Comparison of ENCODE assay signal across 12 mouse cellular contexts in the genomic region with DNA sequence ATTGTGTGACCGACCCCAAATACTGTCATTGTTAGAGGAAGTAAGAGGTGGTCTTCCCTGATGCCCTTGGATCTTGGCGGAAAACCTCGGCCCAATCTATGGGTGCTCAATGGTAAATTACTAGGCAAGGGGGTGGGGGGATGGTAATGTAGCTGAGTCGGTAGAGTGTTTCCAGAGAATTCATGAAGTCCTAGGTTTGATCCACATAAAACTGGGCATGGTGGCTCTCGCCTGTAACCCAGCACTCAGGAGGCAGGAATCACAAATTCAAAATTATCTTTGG. TPM values are rescaled to one million over a fixed set of nuclear protein-coding genes. Genes with fewer than 3 reads are reported as not detected.
A peak's percentile ranks its signal among the peaks of the same experiment; 100 is the strongest.
DNase-seq lines count a peak whose midpoint lies in the region; ATAC-seq and TF ChIP-seq lines count a peak whose summit lies in the region.
"Had no signal": no experiment of that assay in that cellular context is flagged by ENCODE, and none has a peak within 500 bp of the region (broad histone marks: within the 10 kb centered on the region; RNA-seq: fewer than 3 reads in every experiment).

No protein-coding gene starts in this region.

- no peak for DNase-seq in heart, postnatal 4 days
- DNase-seq in hindbrain, embryonic 14.5 days (ENCODE audit: low spot score), result no peak
- no peak for DNase-seq in ovary, postnatal 36 days (ENCODE audit: low spot score)
- DNase-seq in urinary bladder, adult 2 months (ENCODE audit: low spot score), result no peak
- no peak for DNase-seq in adrenal gland, adult (ENCODE audit: inconsistent age in 2 of 2, low spot score in 1 of 2)
- DNase-seq: B cell, adult 2 months had no signal

- WGBS in heart, embryonic 12.5 days, result 49% methylated on average over 5 of the region's 5 CpGs
- WGBS in hindbrain, embryonic 14.5 days, result 34% methylated on average over 5 of the region's 5 CpGs
- 44% methylated on average over 5 of the region's 5 CpGs for WGBS in midbrain, embryonic 12.5 days

- peaks cover 20% of the 10 kb centered on the region for H3K4me1 ChIP-seq in heart, embryonic 12.5 days (replicated peaks)
- no peaks in the 10 kb centered on the region for H3K4me1 ChIP-seq in cortical plate, adult 2 months (ENCODE audit: control insufficient read depth, insufficient read depth, low read length)
- H3K4me1 ChIP-seq in hindbrain, embryonic 14.5 days (replicated peaks; ENCODE audit: control insufficient read depth, insufficient read depth, low read length), result peaks cover 23% of the 10 kb centered on the region
- peaks cover 31% of the 10 kb centered on the region for H3K4me1 ChIP-seq in midbrain, embryonic 12.5 days

- no peaks in the 10 kb centered on the region for H3K9me3 ChIP-seq in heart, embryonic 12.5 days (replicated peaks)
- no peaks in the 10 kb centered on the region for H3K9me3 ChIP-seq in hindbrain, embryonic 14.5 days (ENCODE audit: control insufficient read depth, low read length)
- H3K9me3 ChIP-seq in midbrain, embryonic 12.5 days, result no peaks in the 10 kb centered on the region
- H3K9me3 ChIP-seq: heart, embryonic 10.5 days had no signal

- H3K36me3 ChIP-seq in heart, embryonic 12.5 days, result no peaks in the 10 kb centered on the region
- no peaks in the 10 kb centered on the region for H3K36me3 ChIP-seq in hindbrain, embryonic 14.5 days (replicated peaks; ENCODE audit: control insufficient read depth, insufficient read depth)
- no peaks in the 10 kb centered on the region for H3K36me3 ChIP-seq in midbrain, embryonic 12.5 days
- H3K36me3 ChIP-seq: heart, embryonic 10.5 days had no signal

- no peak overlapping the region for H3K9ac ChIP-seq in heart, embryonic 12.5 days
- H3K9ac ChIP-seq in hindbrain, embryonic 14.5 days, result peak overlapping the region; percentile 92
- H3K9ac ChIP-seq in midbrain, embryonic 12.5 days (replicated peaks), result peak overlapping the region; percentile 95; the same call in 1 of the 2 replicates
- H3K9ac ChIP-seq: liver, embryonic 14.5 days had no signal

- H3K4me2 ChIP-seq in heart, embryonic 12.5 days, result peak overlapping the region; percentile 92; the same call in 1 of the 2 replicates
- peak overlapping the region; percentile 66 for H3K4me2 ChIP-seq in hindbrain, embryonic 14.5 days (replicated peaks)
- H3K4me2 ChIP-seq in midbrain, embryonic 12.5 days (replicated peaks), result peak overlapping the region; percentile 74

- TF ChIP-seq CTCF in cortical plate, adult 2 months (IDR thresholded peaks at IDR 0.05; ENCODE audit: extremely low read depth, insufficient read depth, low read length), result no peak

- no peak for ATAC-seq in heart, embryonic 12.5 days (ENCODE audit: insufficient number of reproducible peaks, low FRiP score)
- no peak for ATAC-seq in hindbrain, embryonic 14.5 days (ENCODE audit: low FRiP score)
- ATAC-seq in midbrain, embryonic 12.5 days (ENCODE audit: low FRiP score, low read depth), result no peak

- H3K27ac ChIP-seq in heart, embryonic 12.5 days (ENCODE audit: poor library complexity, severe bottlenecking), result no peak overlapping the region
- no peak overlapping the region for H3K27ac ChIP-seq in cortical plate, adult 2 months (ENCODE audit: insufficient read depth, low read length)
- H3K27ac ChIP-seq in hindbrain, embryonic 14.5 days, result peak overlapping the region; percentile 97
- H3K27ac ChIP-seq in midbrain, embryonic 12.5 days (replicated peaks), result peak overlapping the region; percentile 97; the same call in 1 of the 2 replicates
- H3K27ac ChIP-seq: liver, embryonic 14.5 days had no signal

- peaks cover 95% of the 10 kb centered on the region for H3K27me3 ChIP-seq in heart, embryonic 12.5 days (replicated peaks)
- 0 out of 2 replicates have a peak, but pooled peaks cover 2% of the 10 kb centered on the region for H3K27me3 ChIP-seq in hindbrain, embryonic 14.5 days (ENCODE audit: control insufficient read depth, insufficient read depth, low read length)
- H3K27me3 ChIP-seq in midbrain, embryonic 12.5 days, result peaks cover 18% of the 10 kb centered on the region

- H3K4me3 ChIP-seq in heart, embryonic 12.5 days, result peak overlapping the region; percentile 56
- H3K4me3 ChIP-seq in cortical plate, adult 2 months (ENCODE audit: insufficient read depth, low read length), result peak overlapping the region; percentile 50; the same call in 1 of the 2 replicates
- H3K4me3 ChIP-seq in hindbrain, embryonic 14.5 days (replicated peaks; ENCODE audit: low read length), result peak overlapping the region; percentile 60
- peak overlapping the region; percentile 75 for H3K4me3 ChIP-seq in midbrain, embryonic 12.5 days

- TF ChIP-seq POLR2A in cortical plate, adult 2 months (IDR thresholded peaks at IDR 0.05; ENCODE audit: extremely low read depth, insufficient read depth, low read length), result no peak

RNA-seq across cellular contexts. Expression of a gene that starts 3.2 kb away (rescaled TPM):
- 13.6 and 14.1 TPM in 2 replicates for polyA plus RNA-seq in heart, embryonic 12.5 days (2016; fragmentation: Nextera tagmentation; extraction: Ambion mirVana)
- 1 to 10 TPM; 2.7 to 3.8 TPM for total RNA-seq in heart, postnatal 4 days (2021)
- polyA plus RNA-seq in cortical plate, adult 2 months (2012; rRNA removed), result 9.0 and 10.5 TPM in 2 replicates
- polyA plus RNA-seq in hindbrain, embryonic 14.5 days (2014; fragmentation: Nextera tagmentation; extraction: Ambion mirVana), result 32.3 and 35.5 TPM in 2 replicates
- polyA plus RNA-seq in midbrain, embryonic 12.5 days (2016; fragmentation: Nextera tagmentation; extraction: Ambion mirVana), result 62.3 and 66.3 TPM in 2 replicates
- 84.7 and 87.7 TPM in 2 replicates for polyA plus RNA-seq in urinary bladder, adult 2 months (2012; rRNA removed)
- total RNA-seq: common myeloid progenitor, adult 5-6 weeks had no signal

RNA-seq across cellular contexts. Expression of a gene that starts 32.6 kb away (rescaled TPM):
- polyA plus RNA-seq in heart, embryonic 12.5 days (2016; fragmentation: Nextera tagmentation; extraction: Ambion mirVana), result 762 and 794 TPM in 2 replicates
- total RNA-seq in heart, postnatal 4 days (2021), result 1,000 to 10,000 TPM; 6,197 to 6,868 TPM
- polyA plus RNA-seq in cortical plate, adult 2 months (2012; rRNA removed), result 308 and 316 TPM in 2 replicates
- 272 and 285 TPM in 2 replicates for polyA plus RNA-seq in hindbrain, embryonic 14.5 days (2014; fragmentation: Nextera tagmentation; extraction: Ambion mirVana)
- polyA plus RNA-seq in midbrain, embryonic 12.5 days (2016; fragmentation: Nextera tagmentation; extraction: Ambion mirVana), result 28.9 and 31.8 TPM in 2 replicates
- 22.5 and 23.1 TPM in 2 replicates for polyA plus RNA-seq in urinary bladder, adult 2 months (2012; rRNA removed)
- total RNA-seq: common myeloid progenitor, adult 5-6 weeks had no signal

RNA-seq across cellular contexts. Expression of a gene that starts 32.7 kb away (rescaled TPM):
- polyA plus RNA-seq in heart, embryonic 12.5 days (2016; fragmentation: Nextera tagmentation; extraction: Ambion mirVana), result 0.88 and 1.5 TPM in 2 replicates
- total RNA-seq in heart, postnatal 4 days (2021), result under 1 TPM; 0.59 to 0.60 TPM
- 0.90 and 2.4 TPM in 2 replicates for polyA plus RNA-seq in cortical plate, adult 2 months (2012; rRNA removed)
- polyA plus RNA-seq in hindbrain, embryonic 14.5 days (2014; fragmentation: Nextera tagmentation; extraction: Ambion mirVana), result 0.46 TPM in 1 of 2 replicates, not detected in the other
- 0.51 TPM in 1 of 2 replicates, not detected in the other for polyA plus RNA-seq in midbrain, embryonic 12.5 days (2016; fragmentation: Nextera tagmentation; extraction: Ambion mirVana)
- 0.21 and 1.1 TPM in 2 replicates for polyA plus RNA-seq in urinary bladder, adult 2 months (2012; rRNA removed)
- total RNA-seq: common myeloid progenitor, adult 5-6 weeks had no signal

RNA-seq across cellular contexts. Expression of a gene that starts 53.6 kb away (rescaled TPM):
- not detected in 2 replicates for polyA plus RNA-seq in heart, embryonic 12.5 days (2016; fragmentation: Nextera tagmentation; extraction: Ambion mirVana)
- total RNA-seq in heart, postnatal 4 days (2021), result not detected
- not detected in 2 replicates for polyA plus RNA-seq in cortical plate, adult 2 months (2012; rRNA removed)
- polyA plus RNA-seq in hindbrain, embryonic 14.5 days (2014; fragmentation: Nextera tagmentation; extraction: Ambion mirVana), result 0.86 and 2.4 TPM in 2 replicates
- polyA plus RNA-seq in midbrain, embryonic 12.5 days (2016; fragmentation: Nextera tagmentation; extraction: Ambion mirVana), result not detected in 2 replicates
- not detected in 2 replicates for polyA plus RNA-seq in urinary bladder, adult 2 months (2012; rRNA removed)
- total RNA-seq: common myeloid progenitor, adult 5-6 weeks had no signal
- polyA plus RNA-seq: heart, embryonic 10.5 days; liver, embryonic 14.5 days had no signal

Comparison
In these comparisons a context has a peak if more than half of its experiments do, and no peak if none do; other contexts are left out.
1. H3K27ac ChIP-seq: peak in hindbrain, embryonic 14.5 days (single experiment) and midbrain, embryonic 12.5 days (single experiment); none in heart, embryonic 12.5 days (single experiment) and cortical plate, adult 2 months (single experiment).
2. Peak in every context shown above with its lines, with median percentiles within 50 percentile points of each other: H3K4me2 ChIP-seq and H3K4me3 ChIP-seq.